Mouse (Mus musculus): ENCODE measurements around the gene Gm17949. TPM values are rescaled to one million over a fixed set of nuclear protein-coding genes. Genes with fewer than 3 reads are reported as not detected.

The Gm17949 gene
- total RNA-seq (2018; cell fraction: chromatin; rRNA removed): 1 to 10 TPM in 1 of 26 experiments, under 1 TPM in 5, not detected in 20; 0.55 to 1.0 (median 0.83) TPM
- total RNA-seq (2018; cell fraction: cytosol; rRNA removed): under 1 TPM in 2 of 26 experiments, not detected in 24; 0.14 TPM
- 1 to 10 TPM in 1 of 26 experiments, under 1 TPM in 6, not detected in 19; 0.40 to 1.6 (median 0.63) TPM for total RNA-seq (2018; cell fraction: nucleus; rRNA removed)
- polyA plus RNA-seq (2018): not detected in 3 replicates

DNA sequence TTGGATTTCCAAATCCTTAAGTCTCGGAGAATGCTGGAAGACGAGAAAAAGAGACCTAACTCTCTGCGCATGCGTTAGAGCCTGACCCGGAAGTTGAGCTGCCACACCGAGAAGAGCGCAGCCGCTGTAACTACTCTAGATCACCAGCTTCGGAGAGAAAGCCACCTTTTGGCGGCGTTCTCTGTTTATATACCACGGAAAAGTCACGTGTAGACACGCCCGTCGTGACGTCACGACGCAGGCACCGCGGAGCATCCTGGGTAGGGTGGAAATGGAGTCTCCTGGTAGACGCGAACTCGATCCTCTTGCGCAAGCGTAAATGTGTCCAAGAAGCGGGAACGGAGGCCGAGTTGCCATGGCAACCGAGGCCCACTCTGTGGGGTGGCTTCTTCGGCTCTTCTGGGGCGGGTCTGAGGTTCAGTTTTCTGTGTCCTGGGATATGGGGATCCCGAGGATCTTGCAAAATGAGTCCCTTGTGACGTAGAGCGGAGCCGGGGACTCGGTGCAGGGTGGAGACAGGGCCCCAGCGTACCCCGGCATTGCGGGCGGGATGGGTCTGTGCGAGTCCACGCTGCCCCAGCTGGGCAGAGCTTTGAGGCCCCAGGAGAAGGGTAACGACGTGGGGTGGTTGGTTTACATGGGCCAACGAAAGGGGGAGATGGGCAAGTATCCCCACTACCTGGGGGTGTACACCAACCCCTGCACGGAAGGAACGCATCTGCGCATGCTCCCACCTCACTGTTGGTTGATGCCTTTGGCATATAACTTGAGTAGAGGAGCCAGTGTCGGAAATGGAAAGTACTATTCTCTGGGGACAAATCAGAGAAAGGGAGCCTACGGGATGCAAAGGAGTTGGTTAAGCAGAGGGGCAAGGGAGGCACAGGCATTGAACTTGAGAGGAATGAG lies at the start of gene Gm17949, which contains the start of gene Gtf2f1:
Gene Gm17949 (plus strand): TSS at position 234 of the 906 bp plus-strand sequence.
Gene Gtf2f1 (minus strand): TSS at position 53 of the 906 bp plus-strand sequence.
- peak within 1 kb of the TSS; percentile 100 for H3K4me3 ChIP-seq (ENCODE audit: inconsistent target)
- peak within 1 kb of the TSS; percentile 73 for H3K27ac ChIP-seq
- peaks cover 20% of the 10 kb centered on the region for H3K79me2 ChIP-seq (ENCODE audit: inconsistent target)
- WGBS (ENCODE audit: missing documents): 1% methylated on average over 51 of the region's 51 CpGs
- H3K36me3 ChIP-seq (ENCODE audit: inconsistent target): peaks cover 14% of the 10 kb centered on the region

DNA sequence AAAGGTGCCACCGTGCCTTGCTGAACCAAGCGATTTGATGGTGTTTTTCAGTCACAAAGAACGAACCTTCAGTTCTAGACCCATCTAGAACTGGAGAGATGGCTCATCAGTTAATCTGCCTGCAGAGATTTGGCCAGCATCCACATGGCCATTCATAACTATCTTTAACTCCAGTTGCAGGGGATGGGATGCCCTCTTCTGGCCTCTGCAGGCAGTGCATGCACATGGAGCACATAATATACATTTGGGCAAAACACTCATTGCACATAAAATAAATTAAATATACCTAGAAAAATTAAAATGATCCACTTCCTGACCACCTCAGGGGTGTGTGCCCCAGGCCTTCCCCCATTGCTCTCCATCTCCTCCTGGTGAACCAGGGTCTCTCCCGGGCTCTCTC lies 49.4 kb upstream of the Gm17949 start:
- H3K79me2 ChIP-seq (ENCODE audit: inconsistent target): no peaks in the 10 kb centered on the region
- no peaks in the 10 kb centered on the region for H3K36me3 ChIP-seq (ENCODE audit: inconsistent target)
- 94% methylated on average over 4 of the region's 4 CpGs for WGBS (ENCODE audit: missing documents)
- no peak overlapping the region for H3K4me3 ChIP-seq (ENCODE audit: inconsistent target)
- H3K27ac ChIP-seq: no peak overlapping the region

DNA sequence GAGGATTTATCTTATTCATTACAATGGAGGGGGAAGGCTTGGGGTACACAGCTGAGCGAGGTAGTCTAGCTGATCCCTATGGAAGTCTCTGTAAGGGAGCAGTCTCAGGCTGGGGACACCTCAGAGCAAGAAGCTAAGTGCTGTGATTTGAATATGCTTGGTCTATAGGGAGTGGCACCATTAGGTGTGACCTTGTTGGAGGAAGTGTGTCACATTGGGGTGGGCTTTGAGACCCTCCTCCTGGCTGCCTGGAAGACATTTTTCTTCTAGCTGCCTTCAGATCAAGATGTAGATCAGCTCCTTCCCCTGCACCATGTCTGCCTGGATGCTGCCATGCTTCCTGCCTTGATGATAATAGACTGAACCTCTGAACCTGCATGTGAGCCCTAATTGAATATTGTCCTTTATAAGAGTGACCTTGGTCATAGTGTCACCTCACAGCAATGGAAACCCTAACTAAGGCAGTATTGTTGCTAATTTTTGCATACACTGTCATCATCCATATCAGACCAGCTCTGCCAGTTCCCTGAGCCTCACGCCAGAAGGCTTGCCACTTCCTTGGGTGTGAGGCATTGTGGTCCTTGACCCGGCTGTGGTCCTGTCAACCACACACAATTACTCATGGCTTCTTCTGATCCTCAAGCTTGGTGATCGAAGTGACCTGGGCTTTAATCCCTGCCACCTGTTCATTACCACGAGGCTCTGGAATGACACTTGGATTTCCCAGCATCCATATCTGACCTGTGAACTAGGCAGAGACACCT lies 48.4 kb upstream of the Gm17949 start:
- Histone ChIP-seq H3K79me2 (ENCODE audit: inconsistent target) (no peaks in the 10 kb centered on the region), H3K27ac (no peak overlapping the region), H3K36me3 (ENCODE audit: inconsistent target) (no peaks in the 10 kb centered on the region), H3K4me3 (ENCODE audit: inconsistent target) (no peak overlapping the region)
- WGBS (ENCODE audit: missing documents): 75% methylated on average over 5 of the region's 5 CpGs

DNA sequence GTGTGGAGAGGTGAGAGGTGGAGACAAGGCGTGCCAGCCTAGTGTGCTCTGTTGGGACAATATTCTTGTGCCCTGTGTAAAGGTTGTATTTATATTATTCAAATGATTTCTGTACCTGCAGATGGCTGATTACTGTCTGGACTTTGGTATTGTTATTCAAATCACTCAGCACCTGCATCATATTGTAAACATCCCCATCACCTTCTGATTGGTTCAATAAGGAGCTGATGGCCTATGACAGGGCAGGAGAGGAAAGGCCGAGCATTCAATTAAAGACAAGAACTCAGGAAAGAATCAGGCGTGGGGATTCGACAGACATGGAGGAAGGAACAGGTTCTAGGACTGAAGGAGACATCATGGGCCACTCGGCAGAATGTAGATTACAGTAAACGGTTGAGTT lies 47.6 kb upstream of the Gm17949 start:
- H3K36me3 ChIP-seq (ENCODE audit: inconsistent target): no peaks in the 10 kb centered on the region
- no peak overlapping the region for H3K27ac ChIP-seq
- 91% methylated on average over 6 of the region's 6 CpGs for WGBS (ENCODE audit: missing documents)
- H3K4me3 ChIP-seq (ENCODE audit: inconsistent target): no peak overlapping the region
- H3K79me2 ChIP-seq (ENCODE audit: inconsistent target): no peaks in the 10 kb centered on the region

DNA sequence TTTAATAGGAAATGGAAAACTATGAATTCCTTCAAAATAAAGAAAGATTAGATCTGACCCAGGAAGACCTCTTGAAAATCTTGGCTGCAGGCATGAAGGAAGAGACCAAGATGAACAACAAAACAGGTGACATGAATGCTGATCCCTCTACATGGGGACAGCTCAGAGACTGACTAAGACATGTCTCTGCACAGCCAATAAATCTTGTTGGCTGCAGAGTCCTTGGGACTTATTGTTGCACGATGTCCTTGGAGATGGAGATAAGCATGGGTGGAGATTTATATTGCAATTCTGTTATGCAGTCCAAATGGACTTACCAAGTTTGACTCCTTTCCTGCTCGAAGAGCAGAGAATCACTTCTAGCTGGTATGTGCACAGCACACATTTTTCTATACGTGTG lies 41.9 kb upstream of the Gm17949 start:
- Histone ChIP-seq H3K36me3 (ENCODE audit: inconsistent target) (no peaks in the 10 kb centered on the region), H3K79me2 (ENCODE audit: inconsistent target) (no peaks in the 10 kb centered on the region), H3K4me3 (ENCODE audit: inconsistent target) (no peak overlapping the region), H3K27ac (no peak overlapping the region)
- WGBS (ENCODE audit: missing documents): 63% methylated on average over 3 of the region's 3 CpGs

DNA sequence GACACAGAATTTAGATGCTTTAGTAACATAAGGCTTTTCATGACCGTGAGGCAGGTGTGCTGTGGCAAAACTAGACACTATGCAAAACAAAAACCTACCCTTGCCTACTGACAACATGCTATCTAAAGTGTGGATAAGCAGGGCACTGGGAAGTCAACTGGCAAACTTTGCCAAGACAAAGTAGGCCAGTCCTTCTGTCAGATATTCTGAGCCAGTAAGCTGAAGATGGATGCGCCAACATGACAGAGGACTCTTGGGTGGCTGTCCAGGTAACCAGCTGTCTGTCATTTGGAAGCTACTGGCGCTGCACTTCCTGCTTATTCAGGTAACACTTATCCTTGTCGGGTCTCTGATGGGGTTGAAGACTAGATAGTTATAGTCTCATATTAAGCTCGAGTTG lies 41.2 kb upstream of the Gm17949 start:
- no peaks in the 10 kb centered on the region for H3K79me2 ChIP-seq (ENCODE audit: inconsistent target)
- 75% methylated on average over 5 of the region's 5 CpGs for WGBS (ENCODE audit: missing documents)
- H3K4me3 ChIP-seq (ENCODE audit: inconsistent target): no peak overlapping the region
- no peak overlapping the region for H3K27ac ChIP-seq
- H3K36me3 ChIP-seq (ENCODE audit: inconsistent target): no peaks in the 10 kb centered on the region

DNA sequence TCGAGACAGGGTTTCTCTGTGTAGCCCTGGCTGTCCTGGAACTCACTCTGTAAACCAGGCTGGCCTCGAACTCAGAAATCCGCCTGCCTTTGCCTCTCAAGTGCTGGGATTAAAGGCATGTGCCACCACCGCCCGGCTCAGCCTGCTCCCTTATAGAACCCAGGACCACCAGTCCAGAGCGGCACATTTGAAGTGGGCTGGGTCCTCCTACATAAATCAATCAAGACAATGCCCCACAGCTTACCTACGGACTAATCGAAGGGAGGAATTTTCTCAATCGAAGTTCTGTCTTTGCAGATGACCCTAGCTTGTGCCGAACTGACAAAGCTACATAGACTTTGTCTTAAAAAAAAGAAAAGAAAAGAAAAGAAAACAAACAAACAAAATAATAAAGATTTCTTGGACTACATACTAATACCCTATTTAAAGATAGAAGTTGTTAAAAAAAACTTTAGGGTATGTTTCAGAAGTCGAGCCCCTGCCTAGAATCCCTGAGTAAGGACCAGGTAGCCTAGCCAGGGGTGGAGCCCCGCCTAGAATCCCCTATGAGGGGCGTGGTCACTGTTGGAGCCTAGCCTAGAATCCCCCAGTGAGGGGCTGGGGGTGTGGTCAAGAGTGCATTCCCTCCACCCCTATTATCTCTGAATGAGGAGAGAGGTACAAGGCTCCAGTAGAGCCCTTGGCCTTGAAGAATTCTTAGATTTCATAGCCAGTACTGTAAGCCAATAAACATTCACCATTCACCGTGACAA lies 37.1 kb upstream of the Gm17949 start:
- 79% methylated on average over 11 of the region's 14 CpGs for WGBS (ENCODE audit: missing documents)
- Histone ChIP-seq H3K27ac (no peak overlapping the region), H3K36me3 (ENCODE audit: inconsistent target) (no peaks in the 10 kb centered on the region), H3K4me3 (ENCODE audit: inconsistent target) (no peak overlapping the region), H3K79me2 (ENCODE audit: inconsistent target) (no peaks in the 10 kb centered on the region)

DNA sequence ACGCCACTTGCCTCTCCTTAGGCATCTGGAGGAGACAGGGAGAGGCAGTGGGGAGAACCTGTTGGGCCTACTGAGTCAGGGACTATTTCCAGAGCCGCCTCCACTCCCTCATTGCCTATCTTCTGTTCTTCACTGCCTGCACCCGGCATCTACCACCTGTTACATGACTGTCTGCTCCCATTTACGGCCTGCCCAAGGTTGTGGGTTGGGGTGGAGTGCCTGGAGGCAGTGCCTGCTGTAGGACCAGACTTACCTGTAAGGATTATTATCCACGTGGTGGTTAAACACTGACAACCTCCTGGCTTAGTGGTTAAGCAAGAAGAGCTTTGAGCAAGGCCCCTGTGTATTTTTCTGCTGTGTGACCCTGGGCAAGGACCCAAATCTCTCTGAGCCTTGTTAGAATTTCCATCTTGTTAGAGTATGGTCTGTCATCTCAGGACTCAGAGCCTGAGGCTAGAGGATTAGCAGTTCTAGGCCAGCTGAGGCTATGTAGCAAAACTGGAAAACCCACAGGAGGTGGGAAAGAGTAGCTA lies 36.5 kb upstream of the Gm17949 start:
- WGBS (ENCODE audit: missing documents): 89% methylated on average over 5 of the region's 5 CpGs
- H3K79me2 ChIP-seq (ENCODE audit: inconsistent target): no peaks in the 10 kb centered on the region
- no peak overlapping the region for H3K27ac ChIP-seq
- no peaks in the 10 kb centered on the region for H3K36me3 ChIP-seq (ENCODE audit: inconsistent target)
- H3K4me3 ChIP-seq (ENCODE audit: inconsistent target): no peak overlapping the region

DNA sequence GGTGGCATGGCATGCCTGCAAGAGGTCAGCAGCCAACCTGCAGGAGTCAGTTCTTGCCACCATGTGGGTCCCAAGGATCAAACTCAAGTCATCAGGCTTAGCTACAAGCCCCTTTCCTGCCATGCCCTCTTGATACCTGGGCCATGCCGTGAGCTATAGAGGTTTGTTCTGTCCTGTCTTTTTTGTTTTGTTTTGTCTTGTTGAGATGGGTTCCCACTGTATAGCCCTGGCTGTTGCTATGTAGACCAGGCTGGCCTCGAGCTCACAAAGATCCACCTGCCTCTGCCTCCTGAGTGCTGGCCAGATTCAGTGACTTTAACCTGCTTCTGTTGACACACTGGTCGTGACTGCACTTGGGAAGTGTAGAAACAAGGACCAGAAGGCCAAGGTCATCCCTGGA lies 35.9 kb upstream of the Gm17949 start:
- Histone ChIP-seq H3K4me3 (ENCODE audit: inconsistent target) (no peak overlapping the region), H3K79me2 (ENCODE audit: inconsistent target) (no peaks in the 10 kb centered on the region), H3K36me3 (ENCODE audit: inconsistent target) (no peaks in the 10 kb centered on the region), H3K27ac (no peak overlapping the region)
- WGBS (ENCODE audit: missing documents): 92% methylated on average over 3 of the region's 3 CpGs

DNA sequence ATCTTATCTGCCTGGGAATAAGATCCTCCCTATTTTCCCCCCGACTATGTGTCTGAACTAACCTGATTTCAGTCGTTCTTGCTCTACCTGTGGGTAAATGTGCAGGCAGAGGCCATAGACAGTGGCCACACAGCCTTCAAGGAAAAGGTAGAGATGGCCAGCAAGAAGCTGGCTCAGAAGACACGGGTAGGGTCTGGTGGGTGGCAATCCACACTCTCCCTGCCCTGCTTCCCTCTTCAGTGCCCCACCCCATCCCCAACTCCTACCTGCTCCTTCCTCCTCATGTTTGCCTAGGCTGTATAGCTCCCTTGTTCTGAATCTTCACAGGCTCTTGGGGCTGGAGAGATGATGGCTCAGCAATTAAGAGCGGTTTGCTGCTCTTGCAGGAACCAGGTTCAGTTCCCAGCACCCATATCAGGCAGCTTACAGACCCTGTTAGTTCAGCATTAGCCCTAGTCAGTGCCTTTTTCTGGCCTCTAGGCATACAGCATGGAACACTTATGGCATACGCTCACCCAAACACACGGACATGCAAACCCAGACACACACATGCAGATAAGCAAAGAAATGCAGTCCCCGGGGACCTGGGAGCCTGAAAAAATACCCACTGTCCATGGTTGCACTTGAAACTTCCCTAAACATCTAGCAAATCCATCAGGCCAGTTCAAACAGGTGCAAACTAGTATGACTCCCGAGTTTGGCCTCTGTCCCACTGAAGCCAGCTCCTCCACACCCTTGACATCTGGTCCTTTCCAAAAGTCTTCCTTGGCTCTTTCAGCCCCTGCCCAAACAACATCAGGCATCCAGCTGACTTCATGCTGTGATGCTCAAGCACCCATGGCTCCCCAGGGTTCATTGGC lies 34.5 kb upstream of the Gm17949 start:
- H3K79me2 ChIP-seq (ENCODE audit: inconsistent target): no peaks in the 10 kb centered on the region
- no peaks in the 10 kb centered on the region for H3K36me3 ChIP-seq (ENCODE audit: inconsistent target)
- H3K4me3 ChIP-seq (ENCODE audit: inconsistent target): no peak overlapping the region
- no peak overlapping the region for H3K27ac ChIP-seq
- WGBS (ENCODE audit: missing documents): 91% methylated on average over 8 of the region's 8 CpGs

DNA sequence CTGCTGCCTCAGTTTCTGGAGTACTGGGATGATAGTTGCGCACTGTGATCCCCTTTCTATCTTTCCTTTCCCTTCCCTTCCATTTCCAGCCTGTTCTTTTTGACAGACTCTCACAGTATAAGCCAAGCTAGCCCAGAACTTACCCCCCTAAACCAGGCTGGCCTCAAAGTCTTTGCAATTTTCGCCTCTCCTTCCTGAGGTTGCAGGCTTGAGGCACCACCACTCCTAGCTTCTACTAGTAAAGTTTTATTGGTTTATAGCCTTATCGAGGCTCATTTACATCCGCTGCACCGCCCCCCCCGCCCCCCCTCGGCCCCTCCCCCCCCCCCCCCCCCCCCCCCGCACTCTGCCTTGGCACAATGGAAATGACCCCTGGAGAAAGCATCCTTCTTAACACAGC lies 31.7 kb upstream of the Gm17949 start:
- H3K4me3 ChIP-seq (ENCODE audit: inconsistent target): no peak overlapping the region
- 55% methylated on average over 3 of the region's 8 CpGs for WGBS (ENCODE audit: missing documents)
- no peaks in the 10 kb centered on the region for H3K36me3 ChIP-seq (ENCODE audit: inconsistent target)
- H3K27ac ChIP-seq: no peak overlapping the region
- no peaks in the 10 kb centered on the region for H3K79me2 ChIP-seq (ENCODE audit: inconsistent target)

DNA sequence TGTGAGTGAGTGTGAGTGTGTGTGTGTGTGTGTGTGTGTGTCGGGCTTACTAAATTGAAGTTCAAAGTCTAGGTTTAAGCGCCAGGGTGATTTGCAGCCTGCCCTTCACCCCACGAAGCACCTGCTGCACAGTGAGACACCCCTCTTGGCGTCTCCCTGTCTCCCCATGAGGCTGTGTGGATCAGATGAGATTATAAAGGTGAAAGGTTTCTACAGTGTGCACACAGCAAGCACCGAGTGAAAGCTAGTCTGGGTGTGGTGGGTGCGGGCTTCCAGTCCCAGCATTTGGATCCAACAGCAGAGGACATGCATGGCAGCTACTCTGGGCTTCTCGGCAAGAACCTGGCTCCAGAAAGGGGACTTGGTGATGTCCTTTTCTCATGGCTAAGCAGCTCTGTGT lies 30.2 kb upstream of the Gm17949 start:
- 85% methylated on average over 7 of the region's 7 CpGs for WGBS (ENCODE audit: missing documents)
- H3K27ac ChIP-seq: no peak overlapping the region
- H3K36me3 ChIP-seq (ENCODE audit: inconsistent target): no peaks in the 10 kb centered on the region

DNA sequence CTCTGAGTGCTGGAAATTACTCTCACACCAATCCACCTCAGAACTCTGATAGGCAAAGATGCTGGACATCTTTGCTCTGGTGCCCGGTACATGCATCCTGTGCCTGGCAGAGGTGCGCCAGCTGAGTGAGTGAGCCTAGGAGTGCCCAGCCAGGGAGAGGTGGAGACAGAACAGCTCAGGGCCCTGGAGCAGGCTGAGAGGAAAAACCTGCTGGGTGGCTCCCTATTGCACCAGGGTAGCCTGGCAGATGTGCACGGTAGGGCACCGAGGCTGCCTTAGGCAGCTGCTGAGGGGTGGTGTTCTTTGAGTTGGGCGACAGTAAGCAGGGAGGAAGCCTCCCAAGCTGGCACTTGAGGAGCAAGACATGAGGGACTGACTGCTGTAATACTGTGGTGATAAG lies 29.3 kb upstream of the Gm17949 start, which contains the start of gene Acer1:
Gene Acer1 (minus strand): TSS at position 114 of the 400 bp plus-strand sequence.
- H3K4me3 ChIP-seq (ENCODE audit: inconsistent target): no peak within 1 kb of the TSS
- 95% methylated on average over 5 of the region's 5 CpGs for WGBS (ENCODE audit: missing documents)
- no peak within 1 kb of the TSS for H3K27ac ChIP-seq
- no peaks in the 10 kb centered on the region for H3K79me2 ChIP-seq (ENCODE audit: inconsistent target)
- H3K36me3 ChIP-seq (ENCODE audit: inconsistent target): no peaks in the 10 kb centered on the region

More for the DNA sequence above, 30.2 kb upstream of the Gm17949 start:
- no peak overlapping the region for H3K4me3 ChIP-seq (ENCODE audit: inconsistent target)
- H3K79me2 ChIP-seq (ENCODE audit: inconsistent target): no peaks in the 10 kb centered on the region

Data from macrophage (primary cell).